Mouse (Mus musculus) adrenal gland, postnatal 25 days (tissue): Measurements from ENCODE around the gene Mki67. TPM values are rescaled to one million over a fixed set of nuclear protein-coding genes. Genes with fewer than 3 reads are reported as not detected.
A peak's percentile ranks its signal among the peaks of the same experiment; 100 is the strongest.

Experiments used
- DNase-seq: peaks from one replicate; pipeline ENCODE4 v3.0.0; 2021; ENCODE audit warnings: mixed read lengths
- total RNA-seq: library from RNA; stranded (reverse); gene quantifications from 2 replicates; pipeline ENCODE4 v1.2.3, GENCODE M21; 2021

Mki67 gene
- total RNA-seq, 1 experiment from 2014 or later = 16.4 TPM

GRCm38 (mm10) chr7:135668852-135669739, 47.1 kb downstream of the Mki67 start:
- peak; percentile 34 for DNase-seq

- DNase-seq = no peak
Observed at GRCm38 (mm10) chr7:135666314-135666713, 49.8 kb downstream of the Mki67 start.

- DNase-seq = no peak
Observed at GRCm38 (mm10) chr7:135664211-135664610, 52.0 kb downstream of the Mki67 start.

- no peak for DNase-seq
Observed at GRCm38 (mm10) chr7:135660314-135660713, 55.8 kb downstream of the Mki67 start.

GRCm38 (mm10) chr7:135659314-135659935, 56.7 kb downstream of the Mki67 start:
- DNase-seq = no peak

GRCm38 (mm10) chr7:135658150-135658549, 58.0 kb downstream of the Mki67 start:
- DNase-seq = no peak

DNA sequence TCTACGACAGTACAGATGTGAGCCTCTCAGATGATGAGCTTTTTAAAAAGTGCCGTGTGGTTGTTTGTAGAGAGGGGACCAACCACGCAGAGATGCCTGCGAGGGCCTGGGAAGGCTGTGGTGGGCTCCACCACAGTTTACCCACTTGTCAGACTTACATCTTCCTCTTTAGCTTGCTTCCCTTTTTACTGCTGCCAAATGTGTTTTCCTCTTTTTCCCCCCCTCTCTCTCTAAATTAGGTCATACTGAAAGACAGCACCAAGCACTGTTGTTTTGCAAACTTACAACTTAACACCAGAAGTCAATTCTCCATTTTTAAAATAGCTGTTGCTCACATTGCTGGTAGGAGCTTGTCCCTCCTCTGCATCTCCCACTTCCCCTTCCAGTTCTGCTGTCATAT, 61.0 kb downstream of the Mki67 start:
- no peak for DNase-seq

- DNase-seq = no peak
Observed at GRCm38 (mm10) chr7:135654288-135654687, 61.9 kb downstream of the Mki67 start.

GRCm38 (mm10) chr7:135653601-135654000, 62.6 kb downstream of the Mki67 start:
- DNase-seq = no peak

DNA sequence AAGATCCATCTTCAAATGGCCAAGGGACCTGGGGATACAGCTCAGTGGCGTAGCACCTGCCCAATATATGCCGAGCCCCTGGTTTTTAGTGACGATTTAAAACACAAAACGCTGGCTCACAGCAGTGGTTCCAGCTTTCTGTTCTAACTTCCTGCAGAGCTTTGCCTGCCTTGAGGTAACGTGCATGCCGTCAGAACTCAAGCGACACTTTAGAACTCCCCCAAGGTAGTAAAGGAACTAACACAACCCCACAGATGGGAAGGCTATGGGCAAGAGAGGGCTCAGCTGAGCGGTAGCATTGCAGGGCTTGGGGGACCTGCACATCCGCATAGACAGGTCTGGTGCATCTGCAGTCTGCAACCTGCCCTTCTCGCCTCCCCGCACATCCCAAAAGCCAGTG, 63.4 kb downstream of the Mki67 start:
- DNase-seq = no peak

- DNase-seq = no peak
Observed at GRCm38 (mm10) chr7:135651831-135652511, 64.2 kb downstream of the Mki67 start.

- no peak for DNase-seq
Observed at GRCm38 (mm10) chr7:135650061-135650460, 66.1 kb downstream of the Mki67 start.

DNA sequence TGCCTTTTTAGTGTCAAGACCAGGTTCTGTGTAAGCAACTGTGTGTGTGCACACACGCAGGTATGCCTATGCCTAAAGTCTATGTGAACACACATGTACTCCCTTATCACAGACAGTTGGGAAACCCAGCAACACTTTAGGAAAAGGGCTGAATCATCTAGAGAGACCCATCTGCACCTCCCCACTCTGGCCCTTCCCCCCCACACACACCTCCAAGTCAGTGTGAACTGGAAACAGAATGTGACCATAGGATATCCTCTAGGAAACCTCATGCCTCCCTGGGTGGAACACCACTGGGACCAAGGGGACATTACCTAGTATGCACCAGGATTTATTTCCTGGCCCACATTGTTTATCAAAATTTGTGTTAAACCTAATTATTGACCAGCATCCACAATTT, 66.9 kb downstream of the Mki67 start:
- no peak for DNase-seq

GRCm38 (mm10) chr7:135648821-135649220, 67.3 kb downstream of the Mki67 start:
- no peak for DNase-seq

DNA sequence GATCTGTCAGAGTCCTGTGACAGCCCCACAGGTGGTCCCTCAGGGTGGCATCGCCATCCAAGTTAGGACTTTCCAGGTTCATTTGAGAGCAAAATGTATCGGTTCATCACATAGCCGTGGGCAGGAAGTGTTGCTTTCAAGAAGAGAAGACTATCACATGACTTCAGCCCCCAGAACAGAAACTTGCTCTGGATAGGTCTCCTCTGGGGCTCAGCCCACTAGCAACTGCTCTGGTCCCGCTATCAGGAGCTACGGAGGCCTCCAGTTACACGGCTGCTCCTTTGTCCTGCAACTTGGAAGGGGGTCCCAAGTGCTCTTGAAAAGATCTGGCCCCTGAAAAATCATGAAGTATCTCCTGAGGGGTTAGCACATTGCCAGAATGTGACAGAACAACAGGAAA, 69.2 kb downstream of the Mki67 start:
- DNase-seq = no peak

- DNase-seq = no peak
Observed at GRCm38 (mm10) chr7:135644452-135644851, 71.7 kb downstream of the Mki67 start.

DNA sequence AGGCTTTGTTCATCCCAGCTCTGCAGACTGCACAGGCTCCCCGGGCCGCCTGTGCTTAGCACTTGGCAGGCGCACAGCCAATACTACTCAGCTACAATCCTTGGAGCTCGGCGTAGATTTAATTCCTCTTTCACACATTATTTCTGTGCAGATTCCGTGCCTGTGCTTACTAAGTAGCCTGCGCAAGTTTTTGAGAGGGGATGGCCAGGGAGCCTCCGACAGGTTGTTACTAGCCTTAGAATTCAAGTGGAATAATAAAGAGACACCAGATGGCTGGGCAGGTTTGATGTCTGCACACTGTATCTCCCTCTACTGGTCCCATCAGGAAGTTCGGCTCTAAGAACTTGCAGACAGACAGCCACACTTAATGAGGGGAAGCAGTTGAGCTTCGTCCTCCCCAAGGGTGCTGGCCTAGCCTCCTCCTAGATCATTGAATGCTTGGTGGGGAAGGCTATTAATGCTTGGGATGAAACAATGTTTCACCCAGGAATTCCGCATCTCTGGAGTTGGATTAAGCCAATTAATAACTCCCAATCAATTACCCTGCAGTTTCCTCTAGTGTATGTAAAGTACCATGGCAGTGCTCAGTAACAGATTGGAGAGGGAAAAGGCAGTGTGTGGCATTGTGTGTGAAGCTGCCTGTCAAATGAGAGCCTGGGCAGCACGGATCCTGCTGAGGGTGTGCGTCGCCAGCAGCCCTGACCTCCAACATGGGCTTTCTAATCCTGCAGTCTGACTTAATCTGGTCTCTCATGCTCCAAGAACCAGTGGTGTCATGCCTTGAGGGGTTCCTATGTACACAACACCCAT, 74.3 kb downstream of the Mki67 start:
- no peak for DNase-seq

Other genes with a start within 250 kb of the Mki67 start
- not detected in 2 replicates for gene Clrn3, start 187.7 kb downstream of the Mki67 start, total RNA-seq
- 6.5 and 8.1 TPM in 2 replicates for gene Ptpre, start 178.9 kb downstream of the Mki67 start, total RNA-seq